Mouse (Mus musculus): Measurements from ENCODE around the gene Olfr802.

Olfr802 gene

DNA sequence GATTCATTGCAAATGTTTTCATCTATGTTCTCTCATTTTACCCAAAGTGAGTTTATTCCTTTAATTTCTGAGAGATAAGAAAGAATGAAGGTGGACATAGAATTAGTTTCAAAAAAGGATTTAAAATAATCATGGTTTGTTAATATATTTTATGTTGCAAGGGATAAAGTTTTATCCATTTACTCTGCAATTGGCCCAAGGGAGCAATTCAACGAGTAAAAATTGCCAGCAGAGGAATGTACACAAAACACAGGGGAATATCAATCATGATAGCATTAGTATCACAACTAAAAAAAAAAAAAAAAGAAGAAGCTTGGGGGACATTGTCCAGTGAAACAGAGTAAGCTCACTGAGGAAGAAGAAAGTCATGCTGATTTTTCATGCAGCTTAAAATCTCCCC is at the start of gene Olfr802:
TSS of gene Olfr802 (minus strand) at position 101 of the 400 bp plus-strand sequence.
- no peak for DNase-seq (ENCODE audit: low spot score)

DNA sequence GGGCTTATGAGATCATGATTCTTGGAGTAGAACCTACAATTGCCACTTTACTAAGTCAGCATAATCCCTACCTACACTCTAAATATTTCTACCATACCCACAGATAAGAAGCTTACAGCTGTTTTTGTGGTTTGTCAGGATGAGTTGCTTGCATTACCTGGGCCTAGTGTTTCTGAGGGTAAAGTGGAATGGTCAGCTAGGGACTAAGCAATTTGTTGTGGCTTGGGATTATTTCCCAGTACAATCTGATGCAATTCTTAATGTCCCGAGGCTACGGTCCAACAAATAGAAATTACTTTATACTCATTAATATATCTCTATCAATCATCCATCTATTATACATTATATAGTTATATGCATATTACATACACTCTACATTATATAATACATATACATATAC is 41.3 kb upstream of the Olfr802 start, which contains the start of gene Olfr805:
TSS of gene Olfr805 (minus strand) at position 101 of the 400 bp plus-strand sequence.
- no peak for DNase-seq (ENCODE audit: low spot score)

DNA sequence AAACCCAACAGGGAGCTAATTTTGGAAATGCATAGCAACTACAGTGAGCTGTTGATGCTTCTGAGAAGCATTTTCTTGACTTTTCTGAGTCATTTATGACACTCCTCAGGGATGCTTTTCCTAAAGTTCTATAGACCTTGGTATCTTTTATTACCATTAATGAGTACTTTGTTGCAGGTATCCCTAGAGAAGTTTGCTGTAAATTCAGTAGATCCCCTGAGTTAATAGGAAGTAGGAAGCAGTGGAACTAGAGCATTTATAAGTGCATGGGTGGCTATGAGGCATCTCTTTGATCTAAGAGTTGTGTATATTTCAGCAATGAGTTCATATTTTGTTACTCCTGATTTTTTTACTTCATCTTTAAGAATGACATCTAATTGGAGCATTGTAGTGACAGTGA is 14.9 kb upstream of the Olfr802 start, which contains the start of gene Olfr804:
TSS of gene Olfr804 (plus strand) at position 301 of the 400 bp plus-strand sequence.
- no peak for DNase-seq (ENCODE audit: low spot score)

DNA sequence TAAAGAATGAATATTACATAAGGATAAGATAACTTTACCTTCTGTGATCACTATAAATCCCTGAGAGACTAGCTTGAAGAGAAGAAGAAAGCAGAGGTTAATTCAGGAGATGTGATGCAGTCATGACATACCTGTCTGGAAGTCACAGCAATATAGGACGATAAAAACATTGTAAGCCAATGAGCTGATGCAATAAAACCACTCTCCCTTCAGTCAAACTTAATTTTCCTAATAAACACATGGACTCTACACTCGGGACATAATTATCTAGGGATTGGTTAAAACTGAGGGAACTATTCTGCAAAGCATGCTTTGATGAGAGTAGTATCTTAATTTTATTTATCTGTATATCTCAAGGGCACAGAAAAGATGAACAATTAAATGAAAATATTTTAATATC is 6.2 kb upstream of the Olfr802 start, which contains the start of gene Olfr803:
TSS of gene Olfr803 (minus strand) at position 101 of the 400 bp plus-strand sequence.
- no peak for DNase-seq (ENCODE audit: low spot score)

DNA sequence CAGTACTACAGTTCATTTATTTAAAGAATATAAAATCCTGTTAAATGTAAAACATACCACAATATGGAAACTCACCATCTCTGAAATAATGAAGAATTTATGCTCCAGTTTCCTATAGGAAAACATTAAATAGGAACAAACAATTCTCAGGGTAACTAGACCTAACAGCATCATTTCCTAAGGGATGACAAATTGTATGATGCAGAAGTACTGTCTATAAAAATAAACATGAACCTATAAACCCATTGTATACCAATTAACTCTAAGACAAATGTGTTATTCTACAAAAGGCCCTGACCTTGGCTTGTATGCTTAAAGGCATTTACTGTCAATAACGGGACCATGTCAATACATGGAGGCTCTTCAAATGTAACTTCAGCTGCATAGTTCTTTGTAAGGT is 14.2 kb downstream of the Olfr802 start, which contains the start of gene Olfr801:
TSS of gene Olfr801 (minus strand) at position 101 of the 400 bp plus-strand sequence.
- no peak for DNase-seq (ENCODE audit: low spot score)

- no peak for DNase-seq (ENCODE audit: low spot score)
Observed at GRCm38 (mm10) chr10:129657394-129657793, 30.6 kb downstream of the Olfr802 start, which contains the start of gene Olfr800. Olfr800 (plus strand) TSS chr10:129657694.

DNA sequence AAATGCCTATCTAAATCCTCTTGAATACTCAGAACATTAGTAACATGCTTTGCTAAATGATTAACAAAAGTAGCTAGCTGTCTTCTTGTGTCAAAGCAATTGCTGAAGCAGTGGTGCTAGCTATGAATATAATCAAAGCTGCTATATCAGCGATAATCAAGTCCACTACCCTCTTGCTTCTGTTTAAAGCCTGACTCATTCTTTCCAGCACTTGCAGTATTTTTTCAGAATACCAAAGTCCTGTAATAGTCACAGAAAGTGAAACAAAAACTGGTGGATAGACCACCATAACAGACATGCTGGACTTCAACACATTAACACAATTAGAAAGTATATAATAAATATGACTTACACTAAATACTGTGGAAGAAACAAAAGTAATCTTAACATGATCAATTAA is 36.2 kb downstream of the Olfr802 start:
- DNase-seq (ENCODE audit: low spot score), result no peak

- DNase-seq (ENCODE audit: low spot score), result no peak
Observed at GRCm38 (mm10) chr10:129637184-129637583, 50.8 kb downstream of the Olfr802 start, which contains the start of gene Olfr799. Olfr799 (plus strand) TSS chr10:129637484.

DNA sequence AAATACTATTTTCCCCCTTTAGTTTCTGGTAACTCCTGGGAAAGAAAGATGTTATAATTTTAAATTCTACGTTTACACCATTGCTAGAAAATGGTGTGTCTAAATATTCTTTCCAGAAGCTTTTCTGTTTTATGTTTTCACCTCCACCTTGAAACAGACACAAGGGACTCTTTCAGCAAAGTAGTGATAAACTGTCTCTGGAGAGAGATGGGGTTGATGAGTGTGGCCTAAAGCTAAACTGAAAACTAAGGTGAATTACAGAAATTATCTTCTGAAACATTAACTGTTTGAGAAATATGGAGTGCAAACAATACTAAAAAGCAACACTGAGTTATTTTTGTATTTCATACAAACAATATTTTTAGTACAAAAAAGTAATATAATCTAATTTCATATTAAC is 60.1 kb downstream of the Olfr802 start, which contains the start of gene Olfr798:
TSS of gene Olfr798 (minus strand) at position 101 of the 400 bp plus-strand sequence.
- no peak for DNase-seq (ENCODE audit: low spot score)
